Mouse (Mus musculus): ENCODE data around the gene Gfer.

The Gfer gene

GRCm38 (mm10) chr17:24647493-24647892 is 48.5 kb downstream of the Gfer start:
- no peak for DNase-seq (ENCODE audit: low spot score)

GRCm38 (mm10) chr17:24646381-24646780 is 49.6 kb downstream of the Gfer start:
- no peak for DNase-seq (ENCODE audit: low spot score)

DNA sequence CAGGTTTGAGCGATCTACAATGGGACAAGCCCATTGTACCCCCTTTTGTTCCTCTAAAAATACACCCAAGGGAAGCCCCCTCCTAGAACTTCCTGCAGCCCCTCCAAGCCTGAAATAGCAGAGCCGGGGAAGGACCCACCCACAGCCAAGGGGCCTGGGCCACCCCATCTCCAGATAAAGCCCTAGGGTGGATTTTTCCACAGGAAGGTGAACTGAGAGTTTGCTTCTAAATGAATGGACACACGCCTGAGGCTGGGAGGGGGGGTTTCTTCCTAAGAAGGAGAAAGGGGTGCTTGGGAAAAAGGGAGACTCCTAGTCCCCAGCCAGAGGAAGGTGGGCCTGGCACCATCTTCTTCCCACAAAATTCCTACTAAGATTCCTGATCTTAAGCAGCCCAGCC is 50.0 kb downstream of the Gfer start:
- no peak for DNase-seq (ENCODE audit: low spot score)

DNA sequence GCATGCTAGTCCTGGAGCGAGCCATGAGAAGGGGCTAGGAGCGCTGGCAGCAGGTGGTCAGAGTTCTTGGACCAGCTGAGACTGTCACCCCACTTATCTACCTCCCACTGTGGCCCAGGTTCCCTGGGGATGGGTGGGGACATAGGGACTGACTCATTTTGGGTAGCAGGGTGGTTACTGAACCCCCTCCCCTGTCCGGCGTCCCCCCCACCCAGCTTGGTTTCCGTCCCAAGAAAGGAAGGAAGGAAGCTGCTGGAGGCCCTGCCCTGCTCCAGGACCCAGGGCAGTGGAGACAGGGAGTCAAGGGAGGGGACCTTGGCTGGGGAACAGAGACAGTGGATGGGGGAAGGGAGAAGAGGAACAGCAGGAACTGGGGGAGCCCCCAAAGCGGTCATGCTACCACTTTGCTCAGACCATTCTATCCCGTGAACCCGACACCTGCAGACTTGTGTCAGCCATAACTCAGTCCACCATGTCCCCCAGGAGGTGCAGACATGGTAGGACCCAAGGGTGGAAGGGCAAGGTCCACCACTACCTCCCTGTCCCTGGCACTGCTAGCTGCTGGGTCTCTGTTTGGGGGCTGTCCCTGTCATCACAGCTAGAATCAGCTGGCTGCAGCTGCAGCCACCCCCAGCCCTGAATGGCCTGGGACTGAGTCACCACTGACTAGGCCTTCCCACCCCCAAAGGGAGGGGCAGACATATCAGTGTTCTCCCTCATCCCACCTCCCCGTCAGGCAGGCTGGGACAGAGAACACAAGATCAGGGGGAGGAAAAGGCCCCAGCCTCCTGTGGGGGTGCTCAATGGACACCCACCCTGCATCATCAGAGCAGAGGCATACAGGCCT is 50.9 kb downstream of the Gfer start:
- no peak for DNase-seq (ENCODE audit: low spot score)

DNA sequence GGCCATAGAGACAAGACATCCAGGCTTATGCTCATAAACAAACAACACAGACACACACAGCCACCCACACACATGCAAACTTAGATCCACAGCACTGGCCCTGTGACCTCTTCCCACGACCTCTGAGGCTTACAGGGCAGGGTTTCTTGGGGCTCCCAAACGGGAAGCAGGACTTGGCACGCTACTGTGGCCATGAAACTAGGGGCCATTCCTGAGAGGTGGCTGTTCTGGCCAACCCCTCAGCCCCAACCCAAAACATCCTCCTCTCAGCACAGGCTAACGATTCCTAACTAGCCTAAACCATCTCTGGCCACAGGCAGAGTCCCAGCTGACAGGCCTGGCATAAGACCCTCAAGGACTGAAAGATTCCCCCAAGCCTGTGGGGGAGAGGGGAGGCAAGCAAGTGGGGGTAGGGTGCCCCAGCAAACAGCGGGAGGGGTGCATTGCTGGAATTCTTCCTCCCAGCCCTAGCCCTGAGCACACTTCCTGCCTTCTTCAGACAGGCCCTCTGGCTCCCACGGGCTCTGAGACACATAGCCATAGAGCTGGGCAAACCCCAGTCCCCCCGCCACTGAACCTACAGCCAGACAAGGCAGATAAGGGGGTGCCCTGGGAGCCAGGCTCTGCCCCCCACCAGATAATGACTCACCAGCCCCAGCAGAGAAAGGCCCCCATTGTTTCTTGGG is 51.8 kb downstream of the Gfer start:
- no peak for DNase-seq (ENCODE audit: low spot score)
